Mouse (Mus musculus): ENCODE measurements around the gene Adcy9. TPM values are rescaled to one million over a fixed set of nuclear protein-coding genes. Genes with fewer than 3 reads are reported as not detected.

Adcy9 gene
- total and polyA plus RNA-seq, 3 experiments: 1.1 to 3.1 (median 1.2) TPM

DNA sequence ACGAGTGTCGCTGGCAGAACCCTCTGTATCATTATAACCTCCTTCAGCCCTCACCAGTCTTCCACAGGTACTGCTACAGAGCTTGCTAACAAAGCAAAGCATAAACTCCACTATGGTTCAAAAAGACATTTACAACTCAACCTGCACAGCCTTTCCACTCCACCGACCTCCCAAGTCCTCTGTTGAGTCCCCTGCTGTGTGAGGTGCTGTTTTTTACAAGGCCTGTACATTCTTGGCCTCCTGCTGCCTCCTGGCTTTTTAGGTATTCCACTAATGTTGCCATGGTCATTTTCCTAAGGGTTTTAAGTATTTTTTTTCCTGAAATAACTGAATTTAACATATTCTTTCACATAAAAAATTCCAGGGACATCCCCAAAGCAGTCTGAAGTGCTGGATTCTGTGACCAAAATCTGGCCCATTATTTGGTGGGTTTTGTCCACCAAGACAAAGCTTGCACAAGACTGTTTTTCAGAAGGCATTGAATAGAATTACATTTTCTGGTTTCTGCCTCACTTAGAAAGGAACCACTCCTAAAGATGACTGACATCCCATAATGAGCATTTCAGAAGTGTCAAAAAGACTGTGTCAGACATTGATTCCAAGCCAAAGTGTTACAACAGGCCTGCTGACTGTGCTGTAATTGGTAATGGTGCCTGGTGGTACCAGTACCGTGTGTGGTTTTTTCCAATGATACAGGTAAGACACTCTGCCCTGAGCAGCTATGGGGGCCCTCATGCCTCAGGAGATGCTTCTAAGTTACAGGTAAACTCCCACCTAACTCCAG lies 64.8 kb downstream of the Adcy9 start:
- in situ Hi-C loops (cut with MboI; ENCODE audit: low pct_ligation_motif_present, low pct_unique_long_range_greater_than_20kb, low sequenced_read_pairs) (no loop called here), dilution Hi-C loops (cut with MboI; ENCODE audit: extremely low pct_ligation_motif_present, extremely low pct_unique_long_range_greater_than_20kb, low sequenced_read_pairs) (no loop called here)
- Histone ChIP-seq H3K27me3 (replicated peaks) (no peaks in the 10 kb centered on the region), H3K4me1 (ENCODE audit: control insufficient read depth in 1 of 2, insufficient read depth in 2 of 2) (peaks cover 0 to 8% of the 10 kb centered on the region in 2 experiments; a peak in 1 of 4 replicates), H3K4me3 (replicated peaks in 1 of 3; ENCODE audit: low read depth in 2 of 3, low read length in 2 of 3, poor library complexity in 1 of 3) (no peak overlapping the region), H3K9me3 (replicated peaks; ENCODE audit: low read length) (no peaks in the 10 kb centered on the region), H3K36me3 (replicated peaks in 1 of 2; ENCODE audit: control insufficient read depth in 1 of 2, insufficient read depth in 1 of 2, low read length in 1 of 2) (no peaks in the 10 kb centered on the region), H3K27ac (ENCODE audit: insufficient read depth, low read depth) (no peak overlapping the region), H3K4me2 (ENCODE audit: insufficient read depth, low read depth, poor library complexity, severe bottlenecking) (no peak overlapping the region), H3K9ac (ENCODE audit: insufficient read depth, low read depth) (no peak overlapping the region), H3K79me2 (replicated peaks; ENCODE audit: control insufficient read depth, extremely low read depth, insufficient read depth, poor library complexity, severe bottlenecking) (no peaks in the 10 kb centered on the region)
- TF ChIP-seq ZC3H11A (IDR thresholded peaks at IDR 0.05; ENCODE audit: low read depth, low read length): no peak
- TF ChIP-seq TBP (conservative IDR thresholded peaks at IDR 0.05; ENCODE audit: low read depth, low read length): no peak
- no peak for TF ChIP-seq MAX (IDR thresholded peaks at IDR 0.05; ENCODE audit: low read length)
- TF ChIP-seq GABPA (IDR thresholded peaks at IDR 0.05; ENCODE audit: insufficient replicate concordance, low read depth, low read length): no peak
- TF ChIP-seq RCOR1 (conservative IDR thresholded peaks at IDR 0.05; ENCODE audit: low read depth, low read length): no peak
- no peak for TF ChIP-seq USF2 (conservative IDR thresholded peaks at IDR 0.05; ENCODE audit: low read depth, low read length)
- no peak for TF ChIP-seq PAX5 (IDR thresholded peaks at IDR 0.05; ENCODE audit: low read length)
- TF ChIP-seq ETS1 (conservative IDR thresholded peaks at IDR 0.05; ENCODE audit: low read depth, low read length): no peak
- TF ChIP-seq E2F4 (IDR thresholded peaks at IDR 0.05; ENCODE audit: insufficient replicate concordance, low read depth, low read length): no peak
- TF ChIP-seq RAD21 (IDR thresholded peaks at IDR 0.05; ENCODE audit: low read depth, low read length): no peak
- TF ChIP-seq TCF12 (IDR thresholded peaks at IDR 0.05; ENCODE audit: low read depth, low read length): no peak
- no peak for TF ChIP-seq EP300 (IDR thresholded peaks at IDR 0.05; ENCODE audit: low read length)
- TF ChIP-seq NELFE (IDR thresholded peaks at IDR 0.05; ENCODE audit: low read depth, low read length): no peak
- no peak for TF ChIP-seq SIN3A (IDR thresholded peaks at IDR 0.05; ENCODE audit: low read length)
- TF ChIP-seq ZKSCAN1 (IDR thresholded peaks at IDR 0.05; ENCODE audit: borderline replicate concordance, low read depth, low read length): no peak
- no peak for TF ChIP-seq USF1 (IDR thresholded peaks at IDR 0.05; ENCODE audit: low read depth, low read length)
- no peak for TF ChIP-seq NRF1 (IDR thresholded peaks at IDR 0.05; ENCODE audit: low read depth, low read length)
- no peak for TF ChIP-seq CTCF (conservative IDR thresholded peaks at IDR 0.05 in 1 of 2, IDR thresholded peaks at IDR 0.05 in 1 of 2; ENCODE audit: low read depth in 2 of 2, low read length in 2 of 2)
- no peak for TF ChIP-seq IRF4 (IDR thresholded peaks at IDR 0.05; ENCODE audit: low read depth, low read length)
- no peak for TF ChIP-seq SMC3 (IDR thresholded peaks at IDR 0.05; ENCODE audit: low read depth, low read length)
- no peak for DNase-seq (ENCODE audit: extremely low read depth)

DNA sequence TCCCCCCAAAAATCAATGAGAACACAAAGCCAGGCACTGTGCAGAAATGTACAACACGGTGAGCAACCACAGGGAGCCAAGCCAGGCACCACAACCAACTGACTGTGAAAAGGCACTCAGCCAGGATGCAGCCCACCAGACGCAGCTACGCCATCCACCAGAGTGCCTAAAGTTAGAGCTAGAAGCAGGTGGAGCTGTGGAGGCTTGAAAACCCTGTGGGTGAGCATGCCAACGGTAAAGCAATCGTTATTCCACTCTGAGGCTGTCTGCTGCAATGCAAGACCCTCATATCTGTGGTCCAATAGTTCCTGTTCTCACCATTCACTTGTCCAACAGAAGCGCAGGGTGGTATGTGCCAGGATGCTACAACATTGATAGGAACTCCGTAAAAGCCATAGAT lies 77.7 kb downstream of the Adcy9 start:
- no peaks in the 10 kb centered on the region for H3K9me3 ChIP-seq (replicated peaks; ENCODE audit: low read length)
- no peaks in the 10 kb centered on the region for H3K79me2 ChIP-seq (replicated peaks; ENCODE audit: control insufficient read depth, extremely low read depth, insufficient read depth, poor library complexity, severe bottlenecking)
- no peak overlapping the region for H3K27ac ChIP-seq (ENCODE audit: insufficient read depth, low read depth)
- TF ChIP-seq ZMIZ1 (IDR thresholded peaks at IDR 0.05; ENCODE audit: low read depth, low read length) (no peak), BHLHE40 (IDR thresholded peaks at IDR 0.05; ENCODE audit: low read depth, low read length) (no peak), HCFC1 (IDR thresholded peaks at IDR 0.05; ENCODE audit: low read depth, low read length) (no peak), RAD21 (IDR thresholded peaks at IDR 0.05; ENCODE audit: low read depth, low read length) (no peak), ZNF384 (IDR thresholded peaks at IDR 0.05; ENCODE audit: low read depth, low read length) (no peak), EP300 (IDR thresholded peaks at IDR 0.05; ENCODE audit: low read length) (no peak), MXI1 (IDR thresholded peaks at IDR 0.05; ENCODE audit: low read depth, low read length) (no peak), ZKSCAN1 (IDR thresholded peaks at IDR 0.05; ENCODE audit: borderline replicate concordance, low read depth, low read length) (no peak), RCOR1 (conservative IDR thresholded peaks at IDR 0.05; ENCODE audit: low read depth, low read length) (no peak), SMC3 (IDR thresholded peaks at IDR 0.05; ENCODE audit: low read depth, low read length) (no peak), E2F4 (IDR thresholded peaks at IDR 0.05; ENCODE audit: insufficient replicate concordance, low read depth, low read length) (no peak), NRF1 (IDR thresholded peaks at IDR 0.05; ENCODE audit: low read depth, low read length) (no peak), MEF2A (IDR thresholded peaks at IDR 0.05; ENCODE audit: borderline replicate concordance, low read depth, low read length) (no peak)
- no peaks in the 10 kb centered on the region for H3K36me3 ChIP-seq (replicated peaks in 1 of 2; ENCODE audit: control insufficient read depth in 1 of 2, insufficient read depth in 1 of 2, low read length in 1 of 2)
- H3K9ac ChIP-seq (ENCODE audit: insufficient read depth, low read depth): no peak overlapping the region
- DNase-seq (ENCODE audit: extremely low read depth): no peak
- peaks cover 0 to 2% of the 10 kb centered on the region in 2 experiments; a peak in 1 of 4 replicates for H3K4me1 ChIP-seq (ENCODE audit: control insufficient read depth in 1 of 2, insufficient read depth in 2 of 2)
- H3K27me3 ChIP-seq (replicated peaks): no peaks in the 10 kb centered on the region
- no peak overlapping the region for H3K4me3 ChIP-seq (replicated peaks in 1 of 3; ENCODE audit: low read depth in 2 of 3, low read length in 2 of 3, poor library complexity in 1 of 3)
- dilution Hi-C loops (cut with MboI; ENCODE audit: extremely low pct_ligation_motif_present, extremely low pct_unique_long_range_greater_than_20kb, low sequenced_read_pairs): no loop called here
- no peak overlapping the region for H3K4me2 ChIP-seq (ENCODE audit: insufficient read depth, low read depth, poor library complexity, severe bottlenecking)
- in situ Hi-C loops (cut with MboI; ENCODE audit: low pct_ligation_motif_present, low pct_unique_long_range_greater_than_20kb, low sequenced_read_pairs): no loop called here
